ENCODE assay signal across 8 mouse cellular contexts in the genomic region with DNA sequence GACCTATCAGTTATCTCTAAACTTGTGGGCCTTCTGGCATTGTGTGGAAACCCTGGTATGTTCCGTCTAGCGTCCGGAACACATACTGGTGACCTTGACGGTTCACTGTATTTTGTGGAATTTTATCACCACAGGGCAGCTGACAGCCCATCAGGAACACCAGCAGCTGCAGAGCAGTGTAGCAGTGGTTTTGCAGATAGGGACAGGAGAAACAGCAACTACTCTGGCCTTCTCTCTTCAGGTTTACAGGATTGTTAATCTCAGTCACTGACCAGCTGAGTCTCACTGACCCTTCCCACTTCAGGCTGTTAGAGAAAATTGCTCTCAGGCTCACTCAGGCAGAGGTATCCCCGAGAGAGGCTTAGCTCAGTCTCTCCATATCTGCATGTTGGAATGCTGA.
DNase-seq lines count a peak whose midpoint lies in the region; ATAC-seq and TF ChIP-seq lines count a peak whose summit lies in the region.

No protein-coding gene starts in this region.

- H3K27ac ChIP-seq in forebrain, embryonic 15.5 days (replicated peaks), result peak overlapping the region; percentile 87
- peak overlapping the region; percentile 37 for H3K27ac ChIP-seq in hindbrain, postnatal 0 days
- peak overlapping the region; percentile 76 for H3K27ac ChIP-seq in midbrain, embryonic 15.5 days

- peaks cover 30% of the 10 kb centered on the region for H3K4me1 ChIP-seq in forebrain, embryonic 15.5 days
- H3K4me1 ChIP-seq in hindbrain, postnatal 0 days (ENCODE audit: insufficient read depth, low read length), result peaks cover 15% of the 10 kb centered on the region; the same call in 1 of the 2 replicates
- peaks cover 24% of the 10 kb centered on the region for H3K4me1 ChIP-seq in midbrain, embryonic 15.5 days

- TF ChIP-seq CTCF in hindbrain, postnatal 0 days (IDR thresholded peaks at IDR 0.05; ENCODE audit: low read depth), result no peak

- H3K36me3 ChIP-seq in forebrain, embryonic 15.5 days, result no peaks in the 10 kb centered on the region
- H3K36me3 ChIP-seq in hindbrain, postnatal 0 days (ENCODE audit: insufficient read depth, low read length), result no peaks in the 10 kb centered on the region
- H3K36me3 ChIP-seq in midbrain, embryonic 15.5 days (replicated peaks), result no peaks in the 10 kb centered on the region

- H3K27me3 ChIP-seq in forebrain, embryonic 15.5 days, result no peaks in the 10 kb centered on the region
- no peaks in the 10 kb centered on the region for H3K27me3 ChIP-seq in hindbrain, postnatal 0 days (ENCODE audit: insufficient read depth, low read length)
- H3K27me3 ChIP-seq in midbrain, embryonic 15.5 days (replicated peaks), result no peaks in the 10 kb centered on the region

- WGBS in forebrain, embryonic 15.5 days, result 31% methylated on average over 5 of the region's 5 CpGs
- WGBS in hindbrain, postnatal 0 days, result 28% methylated on average over 5 of the region's 5 CpGs
- WGBS in midbrain, embryonic 15.5 days, result 29% methylated on average over 5 of the region's 5 CpGs

- no peak overlapping the region for H3K9ac ChIP-seq in forebrain, embryonic 15.5 days (replicated peaks)
- no peak overlapping the region for H3K9ac ChIP-seq in hindbrain, postnatal 0 days (replicated peaks; ENCODE audit: low read length)
- no peak overlapping the region for H3K9ac ChIP-seq in midbrain, embryonic 15.5 days

- peak; percentile 55 to 80 for DNase-seq in heart, adult 18-20 months
- no peak for DNase-seq in heart, postnatal 36 days
- peak; percentile 21 for DNase-seq in hindbrain, postnatal 0 days (ENCODE audit: low spot score)
- no peak for DNase-seq in layer of hippocampus, adult 18-20 months (ENCODE audit: low spot score in 2 of 2)
- DNase-seq in c-Kit-positive CD71-positive TER-119-positive erythroid progenitor cells, embryonic 14.5 days (ENCODE audit: low spot score), result no peak
- DNase-seq in layer of hippocampus, postnatal 25 days (ENCODE audit: extremely low spot score in 1 of 2, low spot score in 1 of 2), result no peak

- ATAC-seq in forebrain, embryonic 15.5 days (replicated peaks), result peak; percentile 21; the same call in 1 of the 2 replicates
- 0 out of 2 replicates have a peak, but pooled peaks have one; percentile 41 for ATAC-seq in hindbrain, postnatal 0 days
- ATAC-seq in midbrain, embryonic 15.5 days (replicated peaks), result peak; percentile 60

- no peak overlapping the region for H3K4me2 ChIP-seq in forebrain, embryonic 15.5 days (replicated peaks)
- no peak overlapping the region for H3K4me2 ChIP-seq in hindbrain, postnatal 0 days (ENCODE audit: low read depth, low read length)
- H3K4me2 ChIP-seq in midbrain, embryonic 15.5 days, result no peak overlapping the region

- no peak overlapping the region for H3K4me3 ChIP-seq in forebrain, embryonic 15.5 days
- H3K4me3 ChIP-seq in hindbrain, postnatal 0 days (ENCODE audit: low read length), result no peak overlapping the region
- H3K4me3 ChIP-seq in midbrain, embryonic 15.5 days, result no peak overlapping the region

- intact Hi-C loops in heart, postnatal 36 days (cut with DNase I), result no loop called here

- H3K9me3 ChIP-seq in forebrain, embryonic 15.5 days, result no peaks in the 10 kb centered on the region
- no peaks in the 10 kb centered on the region for H3K9me3 ChIP-seq in hindbrain, postnatal 0 days (ENCODE audit: low read length)
- no peaks in the 10 kb centered on the region for H3K9me3 ChIP-seq in midbrain, embryonic 15.5 days

Comparison
In these comparisons a context has a peak if more than half of its experiments do, and no peak if none do; other contexts are left out.
1. DNase-seq: peak in heart, adult 18-20 months (2 of 2) and hindbrain, postnatal 0 days (single experiment); none in heart, postnatal 36 days (0 of 2), layer of hippocampus, adult 18-20 months (0 of 2), c-Kit-positive CD71-positive TER-119-positive erythroid progenitor cells, embryonic 14.5 days (single experiment) and layer of hippocampus, postnatal 25 days (0 of 2).
2. H3K27ac ChIP-seq: peak in every context shown above with its lines; median percentile 87 in forebrain, embryonic 15.5 days; 76 in midbrain, embryonic 15.5 days; 37 in hindbrain, postnatal 0 days.
3. Peak in every context shown above with its lines, with median percentiles within 50 percentile points of each other: ATAC-seq.